8 mouse cellular contexts compared by ENCODE assay signal in genomic region chr7:116607628-116608225, GRCm38 (mm10).
DNase-seq lines count a peak whose midpoint lies in the region; ATAC-seq and TF ChIP-seq lines count a peak whose summit lies in the region.

No protein-coding gene starts in this region.

- no peaks in the 10 kb centered on the region for H3K9me3 ChIP-seq in intestine, embryonic 15.5 days
- H3K9me3 ChIP-seq in midbrain, embryonic 14.5 days (ENCODE audit: control insufficient read depth, low read length) = no peaks in the 10 kb centered on the region

- H3K4me2 ChIP-seq in intestine, embryonic 15.5 days (replicated peaks) = peak overlapping the region; percentile 56
- peak overlapping the region; percentile 59 for H3K4me2 ChIP-seq in midbrain, embryonic 14.5 days (ENCODE audit: low read length)

- H3K27ac ChIP-seq in left cerebral cortex, adult 2 months = no peak overlapping the region
- no peak overlapping the region for H3K27ac ChIP-seq in embryonic fibroblast, embryonic 13.5 days (ENCODE audit: insufficient read depth, low read length)
- H3K27ac ChIP-seq in intestine, embryonic 15.5 days = no peak overlapping the region
- no peak overlapping the region for H3K27ac ChIP-seq in midbrain, embryonic 14.5 days (replicated peaks; ENCODE audit: low read depth, low read length)

- no peak for TF ChIP-seq POLR2A in embryonic fibroblast, embryonic 13.5 days (IDR thresholded peaks at IDR 0.05; ENCODE audit: low read depth, low read length)

- no peaks in the 10 kb centered on the region for H3K4me1 ChIP-seq in embryonic fibroblast, embryonic 13.5 days (ENCODE audit: control insufficient read depth, insufficient read depth, low read length)
- H3K4me1 ChIP-seq in intestine, embryonic 15.5 days (replicated peaks) = 0 out of 2 replicates have a peak, but pooled peaks cover 2% of the 10 kb centered on the region
- H3K4me1 ChIP-seq in midbrain, embryonic 14.5 days (ENCODE audit: control insufficient read depth, insufficient read depth, low read length) = no peaks in the 10 kb centered on the region

- DNase-seq in left cerebral cortex, adult 2 months (ENCODE audit: extremely low spot score in 1 of 2, low spot score in 2 of 2) = no peak
- DNase-seq in left cerebral cortex, postnatal 14 days (ENCODE audit: low spot score in 2 of 2) = no peak
- DNase-seq in midbrain, embryonic 14.5 days = no peak
- DNase-seq in gastrocnemius, postnatal 25 days = no peak
- no peak for DNase-seq in cerebellum, adult 9-11 months
- no peak for DNase-seq in spleen, postnatal 10 days (ENCODE audit: low spot score in 2 of 2)

- H3K36me3 ChIP-seq in intestine, embryonic 15.5 days = no peaks in the 10 kb centered on the region
- no peaks in the 10 kb centered on the region for H3K36me3 ChIP-seq in midbrain, embryonic 14.5 days (ENCODE audit: control insufficient read depth, insufficient read depth, low read length)

- 6% methylated on average over 15 of the region's 15 CpGs for WGBS in intestine, embryonic 15.5 days
- WGBS in midbrain, embryonic 14.5 days = 8% methylated on average over 15 of the region's 15 CpGs

- peak overlapping the region; percentile 14 for H3K4me3 ChIP-seq in left cerebral cortex, adult 2 months
- peak overlapping the region; percentile 23; the same call in 1 of the 2 replicates for H3K4me3 ChIP-seq in embryonic fibroblast, embryonic 13.5 days (ENCODE audit: insufficient read depth, low read length)
- peak overlapping the region; percentile 15; the same call in 1 of the 2 replicates for H3K4me3 ChIP-seq in intestine, embryonic 15.5 days (replicated peaks)
- H3K4me3 ChIP-seq in midbrain, embryonic 14.5 days (replicated peaks; ENCODE audit: low read depth, low read length) = peak overlapping the region; percentile 22

- ATAC-seq in intestine, embryonic 15.5 days = peak; percentile 30; the same call in 1 of the 2 replicates
- no peak for ATAC-seq in midbrain, embryonic 14.5 days (ENCODE audit: low FRiP score, low TSS enrichment)

- intact Hi-C loops in left cerebral cortex, adult 2 months (cut with DNase I) = loop anchor here (1.0 to 10.0 kb wide), 4 partner anchors 76 to 363 kb away; no protein-coding TSS in a partner anchor
- intact Hi-C loops in left cerebral cortex, postnatal 14 days (cut with DNase I) = loop anchor here (2.0 to 5.0 kb wide), 2 partner anchors 77 to 150 kb away; no protein-coding TSS in a partner anchor

- no peaks in the 10 kb centered on the region for H3K27me3 ChIP-seq in intestine, embryonic 15.5 days (replicated peaks)
- H3K27me3 ChIP-seq in midbrain, embryonic 14.5 days (ENCODE audit: control insufficient read depth, insufficient read depth, low read length) = no peaks in the 10 kb centered on the region

- no peak for TF ChIP-seq CTCF in left cerebral cortex, adult 2 months (IDR thresholded peaks at IDR 0.05)
- TF ChIP-seq CTCF in embryonic fibroblast, embryonic 13.5 days (IDR thresholded peaks at IDR 0.05; ENCODE audit: borderline replicate concordance, insufficient read depth, low read length) = no peak

- no peak overlapping the region for H3K9ac ChIP-seq in intestine, embryonic 15.5 days
- H3K9ac ChIP-seq in midbrain, embryonic 14.5 days (replicated peaks; ENCODE audit: low read length) = no peak overlapping the region
